Mouse (Mus musculus) kidney, adult 2 months (tissue): ENCODE data around the gene Rtf2. TPM values are rescaled to one million over a fixed set of nuclear protein-coding genes. Genes with fewer than 3 reads are reported as not detected.

Source experiments
- DNase-seq: peaks from one replicate; pipeline ENCODE4 v3.0.0; 2021
- H3K27ac ChIP-seq: fragments of 200-500 bp; 2 replicates; pipeline ENCODE4 v1.5.1; 2012; ENCODE audit warnings: low read depth, low read length, control low read depth, inconsistent platforms; ENCODE audit not compliant: insufficient read depth
- H3K27me3 ChIP-seq: fragments of 200-500 bp; replicated peaks from 2 replicates; pipeline ENCODE4 v1.6.1; 2012; ENCODE audit warnings: mild to moderate bottlenecking, moderate library complexity, low read length, inconsistent platforms; ENCODE audit not compliant: control insufficient read depth, insufficient read depth
- H3K36me3 ChIP-seq: fragments of 200-500 bp; 2 replicates; pipeline ENCODE4 v1.6.1; 2012; ENCODE audit warnings: mild to moderate bottlenecking, moderate library complexity, low read length, inconsistent platforms; ENCODE audit not compliant: control insufficient read depth, insufficient read depth
- H3K4me1 ChIP-seq: fragments of 200-500 bp; 2 replicates; pipeline ENCODE4 v1.6.1; 2011; ENCODE audit warnings: low read length; ENCODE audit not compliant: control insufficient read depth, insufficient read depth
- H3K4me3 ChIP-seq: fragments of 200-500 bp; 2 replicates; pipeline ENCODE4 v1.5.1; 2011; ENCODE audit warnings: mild to moderate bottlenecking, low read depth, low read length, control low read depth; ENCODE audit not compliant: insufficient read depth
- CTCF ChIP-seq: fragments of 200-500 bp; conservative IDR thresholded peaks from 2 replicates; pipeline ENCODE4 v1.5.1; 2011; ENCODE audit warnings: low read depth, mild to moderate bottlenecking, control low read depth, low read length, moderate library complexity, mixed read lengths; ENCODE audit not compliant: insufficient read depth, insufficient read length
- POLR2A ChIP-seq: fragments of 200-500 bp; IDR thresholded peaks from one replicate; pipeline ENCODE4 v1.6.1; 2011; ENCODE audit warnings: low read depth, low read length, control low read depth
- WGBS: fragments of 180-500 bp; shearing (Covaris S2); methylation state at CpG from one replicate; pipeline ENCODE4 v1.1.7; 2018; 5-methylcytosine and 5-hydroxymethylcytosine counted together
- polyA plus RNA-seq: library from polyadenylated mRNA; depleted of rRNA; stranded (reverse); fragments of >200 nt; gene quantifications from 2 replicates; pipeline ENCODE4 v1.2.3, GENCODE M21; 2012; rRNA removed

Rtf2 gene
- polyA plus RNA-seq, 1 experiment, result 39.9 TPM

GRCm38 (mm10) chr2:172506121-172506520 lies 65.8 kb downstream of the Rtf2 start:
- Histone ChIP-seq H3K27ac (no peak overlapping the region), H3K4me3 (no peak overlapping the region), H3K4me1 (no peaks in the 10 kb centered on the region), H3K36me3 (no peaks in the 10 kb centered on the region), H3K27me3 (no peaks in the 10 kb centered on the region)
- 67% methylated on average over 7 of the region's 7 CpGs for WGBS
- TF ChIP-seq POLR2A (no peak), CTCF (no peak)
- peak; percentile 68 for DNase-seq

GRCm38 (mm10) chr2:172510056-172510712 lies 69.8 kb downstream of the Rtf2 start:
- TF ChIP-seq POLR2A (no peak), CTCF (no peak)
- DNase-seq, result no peak

GRCm38 (mm10) chr2:172510899-172511298 lies 70.5 kb downstream of the Rtf2 start:
- H3K27me3 ChIP-seq, result no peaks in the 10 kb centered on the region
- H3K27ac ChIP-seq, result no peak overlapping the region

More at GRCm38 (mm10) chr2:172510056-172510712, 69.8 kb downstream of the Rtf2 start:
- WGBS, result 90% methylated on average over 15 of the region's 15 CpGs
- Histone ChIP-seq H3K27ac (no peak overlapping the region), H3K4me3 (no peak overlapping the region), H3K4me1 (no peaks in the 10 kb centered on the region), H3K27me3 (no peaks in the 10 kb centered on the region), H3K36me3 (no peaks in the 10 kb centered on the region)

GRCm38 (mm10) chr2:172516407-172516992 lies 76.1 kb downstream of the Rtf2 start:
- WGBS, result 22% methylated on average over 11 of the region's 11 CpGs

More at GRCm38 (mm10) chr2:172510899-172511298, 70.5 kb downstream of the Rtf2 start:
- Histone ChIP-seq H3K36me3 (no peaks in the 10 kb centered on the region), H3K4me1 (no peaks in the 10 kb centered on the region), H3K4me3 (no peak overlapping the region)
- 50% methylated on average over 3 of the region's 3 CpGs for WGBS
- no peak for DNase-seq
- TF ChIP-seq CTCF, result no peak
- TF ChIP-seq POLR2A, result no peak

More at GRCm38 (mm10) chr2:172516407-172516992, 76.1 kb downstream of the Rtf2 start:
- no peak for TF ChIP-seq CTCF
- no peak for TF ChIP-seq POLR2A
- Histone ChIP-seq H3K36me3 (no peaks in the 10 kb centered on the region), H3K4me3 (no peak overlapping the region), H3K4me1 (no peaks in the 10 kb centered on the region), H3K27me3 (no peaks in the 10 kb centered on the region), H3K27ac (no peak overlapping the region)
- no peak for DNase-seq

Other genes with a start within 250 kb of the Rtf2 start
- gene Mc3r, start 192.1 kb upstream of the Rtf2 start, polyA plus RNA-seq, result not detected in 2 replicates
- 16.3 and 17.5 TPM in 2 replicates for gene Fam210b, start 95.0 kb upstream of the Rtf2 start, polyA plus RNA-seq
- gene Aurka, start 70.0 kb upstream of the Rtf2 start, polyA plus RNA-seq, result 0.92 and 1.2 TPM in 2 replicates
- gene Cstf1, start 69.9 kb upstream of the Rtf2 start, polyA plus RNA-seq, result 31.3 and 37.7 TPM in 2 replicates
- 0.22 and 0.30 TPM in 2 replicates for gene Cass4, start 46.8 kb upstream of the Rtf2 start, polyA plus RNA-seq
- gene Gcnt7, start 18.0 kb downstream of the Rtf2 start, polyA plus RNA-seq, result 0.04 TPM in 1 of 2 replicates, not detected in the other
- gene Fam209, start 32.0 kb downstream of the Rtf2 start, polyA plus RNA-seq, result 0.33 TPM in 1 of 2 replicates, not detected in the other
- gene Tfap2c, start 109.0 kb downstream of the Rtf2 start, polyA plus RNA-seq, result 0.04 TPM in 1 of 2 replicates, not detected in the other